ENCODE assay signal across 8 mouse cellular contexts in the genomic region with DNA sequence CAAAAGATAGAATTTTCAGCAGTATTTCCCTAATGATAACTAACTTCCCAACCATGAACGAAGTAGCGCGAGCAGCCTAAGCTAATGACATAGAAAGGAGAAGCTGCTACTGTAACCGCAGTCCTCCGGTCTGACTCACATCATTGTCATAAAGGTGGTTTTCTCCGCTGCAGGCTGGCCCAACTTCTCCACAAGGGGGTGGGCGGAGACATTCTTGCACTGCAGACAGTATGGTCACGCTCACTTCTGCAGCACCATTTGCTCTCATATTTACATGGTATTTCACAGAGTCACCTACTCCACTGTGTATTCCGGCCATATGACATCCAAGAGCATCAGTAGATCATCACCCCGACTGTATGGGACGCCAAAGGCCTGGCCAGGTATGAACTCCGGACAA. TPM values are rescaled to one million over a fixed set of nuclear protein-coding genes. Genes with fewer than 3 reads are reported as not detected.
A peak's percentile ranks its signal among the peaks of the same experiment; 100 is the strongest.
DNase-seq lines count a peak whose midpoint lies in the region; ATAC-seq and TF ChIP-seq lines count a peak whose summit lies in the region.

No protein-coding gene starts in this region.

- H3K9me3 ChIP-seq in heart, embryonic 12.5 days (replicated peaks), result no peaks in the 10 kb centered on the region
- H3K9me3 ChIP-seq in midbrain, postnatal 0 days (ENCODE audit: low read length), result no peaks in the 10 kb centered on the region

- H3K9ac ChIP-seq in heart, embryonic 12.5 days, result no peak overlapping the region
- no peak overlapping the region for H3K9ac ChIP-seq in midbrain, postnatal 0 days (replicated peaks; ENCODE audit: low read length, poor library complexity, severe bottlenecking)

- TF ChIP-seq CTCF in midbrain, postnatal 0 days (IDR thresholded peaks at IDR 0.05), result no peak; the same call in 1 of the 2 replicates

- H3K27me3 ChIP-seq in heart, embryonic 12.5 days (replicated peaks), result no peaks in the 10 kb centered on the region
- H3K27me3 ChIP-seq in midbrain, postnatal 0 days (ENCODE audit: insufficient read depth, low read length), result no peaks in the 10 kb centered on the region

- peak; percentile 8 to 9 for DNase-seq in heart, postnatal 36 days
- DNase-seq in ZHBTc4 (ENCODE audit: low read depth, low spot score), result peak; percentile 51
- DNase-seq in kidney, postnatal 10 days, result peak; percentile 51
- DNase-seq in cerebellum, adult 18-20 months, result no peak
- no peak for DNase-seq in layer of hippocampus, adult 9-10 months (ENCODE audit: low spot score)
- DNase-seq in midbrain, postnatal 0 days (ENCODE audit: low spot score), result no peak

- H3K27ac ChIP-seq in heart, embryonic 12.5 days (ENCODE audit: poor library complexity, severe bottlenecking), result no peak overlapping the region
- H3K27ac ChIP-seq in midbrain, postnatal 0 days (ENCODE audit: low read depth, low read length), result no peak overlapping the region

- ATAC-seq in heart, embryonic 12.5 days (ENCODE audit: insufficient number of reproducible peaks, low FRiP score), result no peak
- peak; percentile 100 for ATAC-seq in monocyte, adult 5-6 weeks (replicated peaks; ENCODE audit: insufficient number of reproducible peaks, low FRiP score, low TSS enrichment, poor library complexity, severe bottlenecking)
- no peak for ATAC-seq in midbrain, postnatal 0 days (ENCODE audit: low FRiP score)

- H3K4me3 ChIP-seq in heart, embryonic 12.5 days, result no peak overlapping the region
- H3K4me3 ChIP-seq in midbrain, postnatal 0 days (ENCODE audit: low read depth, low read length), result no peak overlapping the region

- 69% methylated on average over 12 of the region's 12 CpGs for WGBS in heart, embryonic 12.5 days
- 83% methylated on average over 12 of the region's 12 CpGs for WGBS in midbrain, postnatal 0 days

- H3K4me2 ChIP-seq in heart, embryonic 12.5 days, result no peak overlapping the region
- no peak overlapping the region for H3K4me2 ChIP-seq in midbrain, postnatal 0 days (ENCODE audit: low read depth, low read length, poor library complexity, severe bottlenecking)

- intact Hi-C loops in heart, postnatal 36 days (cut with DNase I), result no loop called here

- H3K36me3 ChIP-seq in heart, embryonic 12.5 days, result no peaks in the 10 kb centered on the region
- H3K36me3 ChIP-seq in midbrain, postnatal 0 days (ENCODE audit: insufficient read depth, low read length), result no peaks in the 10 kb centered on the region

- no peaks in the 10 kb centered on the region for H3K4me1 ChIP-seq in heart, embryonic 12.5 days (replicated peaks)
- no peaks in the 10 kb centered on the region for H3K4me1 ChIP-seq in midbrain, postnatal 0 days (ENCODE audit: insufficient read depth, low read length)

RNA-seq across cellular contexts. Expression of gene Atxn1l, which starts 13.2 kb away (rescaled TPM):
- total RNA-seq in heart, postnatal 36 days (2021), result 10 to 100 TPM; 21.0 to 24.2 TPM
- 8.1 and 8.8 TPM in 2 replicates for polyA plus RNA-seq in heart, embryonic 12.5 days (2016; fragmentation: Nextera tagmentation; extraction: Ambion mirVana)
- total RNA-seq in monocyte, adult 5-6 weeks (2017), result 19.1 to 27.7 TPM (median 20.6 TPM) in 3 replicates
- 12.4 and 16.9 TPM in 2 replicates for total RNA-seq in midbrain, postnatal 0 days (2014; rRNA removed)
- polyA plus RNA-seq in midbrain, postnatal 0 days (2015; fragmentation: Nextera tagmentation; extraction: Ambion mirVana), result 1.8 and 3.9 TPM in 2 replicates

RNA-seq across cellular contexts. Expression of gene Ap1g1, which starts 27.7 kb away (rescaled TPM):
- 10 to 100 TPM; 37.7 to 38.9 TPM for total RNA-seq in heart, postnatal 36 days (2021)
- polyA plus RNA-seq in heart, embryonic 12.5 days (2016; fragmentation: Nextera tagmentation; extraction: Ambion mirVana), result 44.8 and 46.7 TPM in 2 replicates
- 56.2 to 94.9 TPM (median 71.5 TPM) in 3 replicates for total RNA-seq in monocyte, adult 5-6 weeks (2017)
- 74.4 and 94.0 TPM in 2 replicates for total RNA-seq in midbrain, postnatal 0 days (2014; rRNA removed)
- polyA plus RNA-seq in midbrain, postnatal 0 days (2015; fragmentation: Nextera tagmentation; extraction: Ambion mirVana), result 32.8 and 40.2 TPM in 2 replicates

RNA-seq across cellular contexts. Expression of gene Zfp821, which starts 45.4 kb away (rescaled TPM):
- 1 to 10 TPM; 6.9 TPM for total RNA-seq in heart, postnatal 36 days (2021)
- 25.0 and 26.9 TPM in 2 replicates for polyA plus RNA-seq in heart, embryonic 12.5 days (2016; fragmentation: Nextera tagmentation; extraction: Ambion mirVana)
- total RNA-seq in monocyte, adult 5-6 weeks (2017), result 12.7 to 16.6 TPM (median 16.3 TPM) in 3 replicates
- 68.2 and 72.9 TPM in 2 replicates for total RNA-seq in midbrain, postnatal 0 days (2014; rRNA removed)
- polyA plus RNA-seq in midbrain, postnatal 0 days (2015; fragmentation: Nextera tagmentation; extraction: Ambion mirVana), result 54.3 and 58.7 TPM in 2 replicates

RNA-seq across cellular contexts. Expression of gene Ist1, which starts 57.6 kb away (rescaled TPM):
- 10 to 100 TPM; 40.5 to 42.8 TPM for total RNA-seq in heart, postnatal 36 days (2021)
- polyA plus RNA-seq in heart, embryonic 12.5 days (2016; fragmentation: Nextera tagmentation; extraction: Ambion mirVana), result 92.8 and 96.2 TPM in 2 replicates
- total RNA-seq in monocyte, adult 5-6 weeks (2017), result 139 to 149 TPM (median 144 TPM) in 3 replicates
- total RNA-seq in midbrain, postnatal 0 days (2014; rRNA removed), result 96.1 and 107 TPM in 2 replicates
- polyA plus RNA-seq in midbrain, postnatal 0 days (2015; fragmentation: Nextera tagmentation; extraction: Ambion mirVana), result 109 and 110 TPM in 2 replicates

Comparison
In these comparisons a context has a peak if more than half of its experiments do, and no peak if none do; other contexts are left out.
1. DNase-seq: peak in heart, postnatal 36 days (2 of 2), ZHBTc4 (single experiment) and kidney, postnatal 10 days (single experiment); none in cerebellum, adult 18-20 months (0 of 2), layer of hippocampus, adult 9-10 months (single experiment) and midbrain, postnatal 0 days (single experiment).